Comparison of ENCODE assay signal across 29 mouse cellular contexts in the genomic region with DNA sequence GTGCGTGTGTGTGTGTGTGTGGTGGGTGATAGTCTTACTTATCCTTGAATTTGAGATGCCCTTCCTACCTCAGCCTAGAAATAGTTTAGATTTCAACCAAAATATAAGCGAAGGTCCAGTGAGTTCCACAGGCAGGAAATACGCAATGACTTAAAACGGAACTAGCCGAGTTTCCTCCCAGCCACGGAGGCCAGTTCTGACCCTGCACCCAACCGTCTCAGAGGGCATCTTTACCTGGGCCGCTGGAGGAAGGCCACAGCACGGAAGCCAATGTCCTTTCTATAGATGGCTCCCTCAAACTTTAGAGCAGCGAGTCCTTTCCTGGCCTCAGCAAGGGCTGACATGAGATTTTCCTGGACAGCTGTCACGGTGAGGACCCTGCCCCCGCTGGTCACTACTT.
"Had no signal": no experiment of that assay in that cellular context is flagged by ENCODE, and none has a peak within 500 bp of the region (broad histone marks: within the 10 kb centered on the region; RNA-seq: fewer than 3 reads in every experiment).

No protein-coding gene starts in this region.

- H3K4me1 ChIP-seq: limb, embryonic 10.5 days; limb, embryonic 12.5 days; limb, embryonic 13.5 days; limb, embryonic 15.5 days; liver, embryonic 15.5 days; midbrain, embryonic 10.5 days; midbrain, embryonic 12.5 days; midbrain, embryonic 13.5 days; midbrain, embryonic 15.5 days had no signal

- H3K4me3 ChIP-seq: left cerebral cortex, adult 2 months; limb, embryonic 10.5 days; limb, embryonic 12.5 days; limb, embryonic 13.5 days; limb, embryonic 15.5 days; liver, embryonic 12.5 days; liver, embryonic 13.5 days; liver, embryonic 15.5 days; lung, embryonic 15.5 days; megakaryocyte, embryonic 14.5 days; midbrain, embryonic 10.5 days; midbrain, embryonic 12.5 days; midbrain, embryonic 13.5 days; midbrain, embryonic 15.5 days; myocyte had no signal

- H3K27ac ChIP-seq: left cerebral cortex, adult 2 months; limb, embryonic 10.5 days; limb, embryonic 12.5 days; limb, embryonic 13.5 days; limb, embryonic 15.5 days; liver, embryonic 12.5 days; liver, embryonic 13.5 days; liver, embryonic 14.5 days; liver, embryonic 15.5 days; lung, embryonic 15.5 days; macrophage; midbrain, embryonic 10.5 days; midbrain, embryonic 12.5 days; midbrain, embryonic 13.5 days; midbrain, embryonic 15.5 days had no signal

- ATAC-seq: liver, embryonic 12.5 days; liver, postnatal 0 days; lung, postnatal 0 days; midbrain, embryonic 13.5 days; midbrain, embryonic 15.5 days; midbrain, embryonic 16.5 days had no signal

- DNase-seq: left cerebral cortex, postnatal 4 days; liver; liver, embryonic 13.5 days; liver, postnatal 0 days; lung, adult 18-20 months; lung, adult 2 months; lung, embryonic 14.5 days; lung, postnatal 10 days; lung, postnatal 14 days; lung, postnatal 36 days; midbrain, embryonic 14.5 days had no signal
